Mouse (Mus musculus): ENCODE measurements around the gene Btbd10. TPM values are rescaled to one million over a fixed set of nuclear protein-coding genes. Genes with fewer than 3 reads are reported as not detected.

Btbd10 gene
- polyA plus RNA-seq, 1 experiment from 2014 or later = 30.2 TPM

DNA sequence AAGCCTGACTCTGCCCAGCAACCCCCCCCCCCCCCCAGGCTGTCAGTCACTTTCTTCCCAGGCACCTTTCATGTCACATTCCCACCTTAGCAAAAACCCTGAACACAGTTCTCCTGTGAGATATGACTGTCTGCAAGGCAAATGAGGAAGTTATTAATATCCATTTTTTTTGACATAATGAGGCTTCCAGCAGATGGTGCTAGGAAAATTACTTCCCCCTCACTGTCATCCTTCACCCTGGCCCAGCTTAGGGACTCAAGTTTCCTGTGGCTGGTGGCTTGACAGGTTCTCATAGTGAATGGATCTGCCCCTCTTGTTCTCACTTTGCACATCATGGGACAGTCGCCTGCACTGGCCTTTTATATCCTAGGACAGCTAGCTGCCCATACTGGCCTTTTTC is 80.0 kb downstream of the Btbd10 start:
- Histone ChIP-seq H3K9me3 (no peaks in the 10 kb centered on the region), H3K36me3 (peaks cover 5% of the 10 kb centered on the region; the same call in 1 of the 2 replicates), H3K4me1 (replicated peaks) (peaks cover 3% of the 10 kb centered on the region; the same call in 1 of the 2 replicates), H3K27me3 (ENCODE audit: insufficient read depth, poor library complexity, severe bottlenecking) (no peaks in the 10 kb centered on the region), H3K4me3 (no peak overlapping the region), H3K27ac (no peak overlapping the region)
- no peak for DNase-seq (ENCODE audit: low spot score)
- 81% methylated on average over 1 of the region's 1 CpGs for WGBS

DNA sequence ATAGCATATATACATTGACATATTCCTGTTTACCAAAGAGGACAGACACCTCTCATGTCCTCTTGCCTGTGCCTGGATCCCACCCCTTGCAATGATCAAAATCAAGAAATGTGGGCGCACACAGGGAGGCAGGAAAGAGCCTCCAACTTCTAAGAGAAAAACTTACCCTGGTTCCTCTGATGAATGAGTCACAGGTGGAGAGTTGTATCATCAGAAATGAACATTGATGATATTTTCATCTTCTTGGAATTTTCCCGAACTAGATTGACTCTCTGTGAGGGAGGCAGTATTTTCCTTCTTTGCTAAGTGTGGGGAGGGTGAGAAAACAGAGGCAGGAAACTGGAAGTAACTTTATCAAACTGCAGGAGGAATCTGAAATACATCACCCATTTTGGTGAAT is 83.8 kb downstream of the Btbd10 start:
- no peaks in the 10 kb centered on the region for H3K27me3 ChIP-seq (ENCODE audit: insufficient read depth, poor library complexity, severe bottlenecking)
- DNase-seq (ENCODE audit: low spot score) = no peak
- H3K36me3 ChIP-seq = 0 out of 2 replicates have a peak, but pooled peaks cover 5% of the 10 kb centered on the region
- WGBS = 87% methylated on average over 2 of the region's 2 CpGs
- peaks cover under 1% of the 10 kb centered on the region; the same call in 1 of the 2 replicates for H3K4me1 ChIP-seq (replicated peaks)
- H3K27ac ChIP-seq = no peak overlapping the region
- H3K4me3 ChIP-seq = no peak overlapping the region
- H3K9me3 ChIP-seq = no peaks in the 10 kb centered on the region

DNA sequence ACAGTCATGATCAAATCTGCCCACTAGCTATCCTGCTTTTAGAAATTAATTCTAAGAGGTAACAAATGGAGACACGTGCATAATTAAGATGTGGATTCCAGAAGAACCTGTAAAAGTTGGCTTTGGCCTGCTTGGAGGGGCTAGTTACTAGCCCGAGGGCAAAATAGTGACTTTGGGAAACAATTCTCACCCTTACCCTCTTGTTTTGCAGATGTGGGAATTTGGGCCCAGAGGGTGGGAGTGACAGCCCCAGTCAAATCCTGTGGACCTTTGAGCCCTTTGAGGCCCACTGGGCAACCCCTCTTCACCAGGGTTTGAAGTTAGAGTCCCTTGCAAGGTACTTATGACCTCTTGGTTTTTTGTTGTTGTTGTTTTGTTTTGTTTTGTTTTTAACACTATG is 89.9 kb downstream of the Btbd10 start:
- peaks cover 5% of the 10 kb centered on the region for H3K4me1 ChIP-seq (replicated peaks)
- no peaks in the 10 kb centered on the region for H3K9me3 ChIP-seq
- no peak overlapping the region for H3K4me3 ChIP-seq
- no peaks in the 10 kb centered on the region for H3K36me3 ChIP-seq
- DNase-seq (ENCODE audit: low spot score) = no peak
- no peaks in the 10 kb centered on the region for H3K27me3 ChIP-seq (ENCODE audit: insufficient read depth, poor library complexity, severe bottlenecking)
- no peak overlapping the region for H3K27ac ChIP-seq
- 74% methylated on average over 2 of the region's 2 CpGs for WGBS

DNA sequence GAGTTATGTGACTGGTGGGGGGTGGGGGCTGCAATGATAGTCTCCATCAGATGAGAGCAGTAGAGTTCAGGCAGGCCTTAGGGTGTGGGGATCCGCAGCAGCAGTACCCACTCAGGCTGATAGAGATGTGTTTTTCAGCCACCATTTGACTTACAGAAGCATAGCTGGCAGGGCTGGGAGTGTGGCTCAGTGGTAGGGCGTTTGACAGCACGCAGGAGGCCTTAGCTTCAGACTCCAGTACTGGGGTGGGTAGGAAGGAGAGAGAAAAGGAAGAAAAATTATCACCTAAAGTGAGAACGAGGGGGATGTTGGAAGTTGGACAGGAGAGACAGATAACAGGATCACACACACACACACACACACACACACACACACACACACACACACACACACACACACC is 90.7 kb downstream of the Btbd10 start:
- Histone ChIP-seq H3K9me3 (no peaks in the 10 kb centered on the region), H3K36me3 (no peaks in the 10 kb centered on the region), H3K27me3 (ENCODE audit: insufficient read depth, poor library complexity, severe bottlenecking) (no peaks in the 10 kb centered on the region), H3K27ac (no peak overlapping the region), H3K4me3 (no peak overlapping the region), H3K4me1 (replicated peaks) (peaks cover 5% of the 10 kb centered on the region)
- WGBS = 76% methylated on average over 4 of the region's 4 CpGs
- DNase-seq (ENCODE audit: low spot score) = no peak

DNA sequence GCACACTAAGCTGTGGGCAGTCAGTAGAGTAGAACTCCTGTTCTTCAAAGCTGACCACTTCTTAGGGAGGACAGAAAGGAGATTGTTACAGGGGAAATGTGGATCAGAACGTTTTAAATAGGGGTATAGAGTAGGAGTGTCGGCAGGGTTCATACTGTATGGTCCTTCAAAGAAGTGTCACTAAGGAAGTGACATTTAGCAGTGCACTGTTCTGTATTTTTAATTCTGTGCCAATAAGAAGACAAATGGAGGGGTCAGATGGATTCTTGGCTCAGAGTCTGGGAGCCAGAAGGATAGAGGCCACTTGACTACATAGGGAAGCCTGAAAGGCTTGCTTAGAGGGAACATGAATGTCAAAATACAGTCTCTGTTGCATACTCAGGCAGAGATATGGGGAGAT is 91.9 kb downstream of the Btbd10 start:
- no peaks in the 10 kb centered on the region for H3K27me3 ChIP-seq (ENCODE audit: insufficient read depth, poor library complexity, severe bottlenecking)
- no peak overlapping the region for H3K27ac ChIP-seq
- H3K4me1 ChIP-seq (replicated peaks) = peaks cover 5% of the 10 kb centered on the region
- H3K9me3 ChIP-seq = no peaks in the 10 kb centered on the region
- no peak for DNase-seq (ENCODE audit: low spot score)
- H3K36me3 ChIP-seq = no peaks in the 10 kb centered on the region
- WGBS = 78% methylated on average over 2 of the region's 2 CpGs
- H3K4me3 ChIP-seq = no peak overlapping the region

DNA sequence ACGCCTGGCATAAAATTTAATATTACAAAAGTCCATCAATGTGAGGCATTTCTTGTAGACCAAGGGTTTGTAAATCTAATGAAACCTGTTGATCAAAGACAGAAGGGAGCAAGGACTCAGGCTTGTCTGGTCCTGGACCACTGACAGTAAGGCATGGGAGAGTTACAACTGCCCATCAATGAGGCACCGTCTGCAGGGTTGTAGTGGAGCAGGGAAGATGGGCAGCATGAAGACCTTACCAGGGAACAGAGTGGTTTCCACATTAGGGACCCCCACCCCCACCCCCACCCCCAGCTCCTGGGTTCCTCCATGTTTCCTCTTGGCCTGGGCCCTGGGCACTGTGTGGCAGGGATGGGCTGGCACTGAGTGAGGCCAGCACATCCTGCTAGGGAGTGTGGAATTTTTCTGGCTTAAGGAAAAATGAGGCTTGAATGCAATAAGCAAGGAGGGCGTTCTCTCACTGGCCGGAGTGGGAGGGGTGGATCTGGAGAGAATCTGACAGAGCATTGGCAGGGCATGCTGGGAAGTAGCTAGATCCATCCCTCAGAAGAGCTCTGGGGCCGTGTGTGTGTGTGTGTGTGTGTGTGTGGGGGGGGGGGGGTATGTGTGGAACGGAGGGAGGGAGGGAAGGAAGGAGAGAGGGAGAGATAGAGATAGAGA is 96.7 kb downstream of the Btbd10 start:
- Histone ChIP-seq H3K4me3 (no peak overlapping the region), H3K36me3 (no peaks in the 10 kb centered on the region), H3K4me1 (replicated peaks) (peaks cover 6% of the 10 kb centered on the region), H3K27ac (no peak overlapping the region), H3K27me3 (ENCODE audit: insufficient read depth, poor library complexity, severe bottlenecking) (no peaks in the 10 kb centered on the region), H3K9me3 (no peaks in the 10 kb centered on the region)
- WGBS = 82% methylated on average over 6 of the region's 6 CpGs
- no peak for DNase-seq (ENCODE audit: low spot score)

DNA sequence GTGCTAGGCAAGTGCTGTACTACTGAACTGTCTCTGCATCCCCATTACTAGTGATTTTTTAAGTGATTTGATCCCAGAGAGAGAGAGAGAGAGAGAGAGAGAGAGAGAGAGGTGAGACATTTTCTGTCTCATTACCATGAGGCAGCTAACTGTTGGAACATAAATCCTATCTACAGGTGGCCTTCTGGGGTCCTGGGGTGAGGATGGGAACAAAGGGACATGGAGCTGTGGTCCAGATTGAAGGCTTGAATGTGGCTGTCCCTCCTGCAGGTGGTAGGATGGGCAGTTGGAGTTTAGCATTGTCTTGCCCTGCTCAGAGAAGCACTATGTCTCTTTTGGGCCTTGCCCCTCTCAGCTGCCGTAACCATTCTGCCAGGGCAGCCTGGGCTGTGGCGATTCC is 98.2 kb downstream of the Btbd10 start:
- WGBS = 75% methylated on average over 2 of the region's 2 CpGs
- DNase-seq (ENCODE audit: low spot score) = no peak
- Histone ChIP-seq H3K9me3 (no peaks in the 10 kb centered on the region), H3K4me1 (replicated peaks) (peaks cover 6% of the 10 kb centered on the region), H3K27ac (no peak overlapping the region), H3K4me3 (no peak overlapping the region), H3K36me3 (no peaks in the 10 kb centered on the region), H3K27me3 (ENCODE audit: insufficient read depth, poor library complexity, severe bottlenecking) (no peaks in the 10 kb centered on the region)

DNA sequence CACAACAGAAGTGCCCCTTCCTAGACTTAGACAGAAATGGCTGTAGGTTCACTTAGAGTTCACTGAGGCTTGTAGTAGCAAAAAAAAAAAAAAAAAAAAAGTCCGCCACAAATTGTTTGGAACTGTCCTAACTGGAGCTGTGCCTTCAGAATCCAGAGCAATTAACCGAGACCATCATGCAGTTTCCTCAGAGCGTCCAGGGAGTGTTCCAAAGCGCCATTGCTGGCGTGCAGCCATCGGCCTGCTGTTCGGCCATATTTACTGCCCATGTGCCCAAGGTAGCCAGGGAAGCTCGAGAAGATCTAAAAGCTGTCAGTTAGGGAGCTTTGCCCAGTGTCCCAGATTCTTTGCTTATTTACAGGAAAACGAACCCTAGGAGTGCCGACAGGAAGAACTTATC is 98.6 kb downstream of the Btbd10 start:
- Histone ChIP-seq H3K9me3 (no peaks in the 10 kb centered on the region), H3K36me3 (no peaks in the 10 kb centered on the region), H3K27ac (no peak overlapping the region), H3K27me3 (ENCODE audit: insufficient read depth, poor library complexity, severe bottlenecking) (no peaks in the 10 kb centered on the region), H3K4me3 (no peak overlapping the region), H3K4me1 (replicated peaks) (peaks cover 6% of the 10 kb centered on the region)
- DNase-seq (ENCODE audit: low spot score) = no peak
- 87% methylated on average over 10 of the region's 10 CpGs for WGBS

DNA sequence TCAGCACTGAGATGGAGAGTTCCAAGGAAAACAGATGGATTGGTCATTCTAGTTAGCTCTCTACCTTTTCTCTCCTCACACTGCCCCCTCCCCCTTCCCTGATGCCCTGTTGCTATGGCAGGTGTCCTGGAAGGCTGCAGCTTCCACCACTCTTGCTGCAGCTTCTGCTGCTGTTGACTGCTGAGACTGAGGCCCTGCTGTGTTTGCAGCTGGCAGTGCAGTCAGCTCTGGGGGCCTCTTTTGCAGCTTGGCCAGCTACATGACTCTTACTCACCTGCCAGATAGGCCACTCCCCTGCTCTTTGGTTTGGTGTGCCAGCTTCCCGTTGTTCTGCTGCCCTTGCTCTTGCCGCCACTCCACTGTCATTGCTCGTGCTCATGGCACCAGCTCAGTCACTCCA is 99.3 kb downstream of the Btbd10 start:
- no peak overlapping the region for H3K27ac ChIP-seq
- H3K9me3 ChIP-seq = no peaks in the 10 kb centered on the region
- no peak for DNase-seq (ENCODE audit: low spot score)
- H3K36me3 ChIP-seq = no peaks in the 10 kb centered on the region
- 60% methylated on average over 3 of the region's 3 CpGs for WGBS
- H3K27me3 ChIP-seq (ENCODE audit: insufficient read depth, poor library complexity, severe bottlenecking) = no peaks in the 10 kb centered on the region
- peaks cover 10% of the 10 kb centered on the region for H3K4me1 ChIP-seq (replicated peaks)
- no peak overlapping the region for H3K4me3 ChIP-seq

DNA sequence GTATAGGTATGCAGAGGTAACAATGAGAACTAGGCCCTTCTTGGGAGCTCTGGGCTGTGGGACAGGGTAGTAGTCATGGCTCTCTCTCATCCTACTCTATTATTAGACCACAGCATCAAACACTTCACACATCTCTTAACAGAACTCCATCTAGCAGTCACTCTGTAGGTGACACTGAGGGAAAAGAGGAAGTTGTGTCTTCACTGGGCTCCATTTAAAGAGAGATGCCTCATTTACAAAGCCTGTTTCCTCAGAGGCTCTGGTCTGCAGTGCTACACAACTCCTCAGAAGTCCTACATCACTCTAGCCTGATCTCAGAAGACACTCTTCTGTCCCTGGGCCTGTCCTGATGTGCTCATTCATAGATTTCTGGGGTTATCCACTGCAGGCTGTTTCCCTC is 100.1 kb downstream of the Btbd10 start:
- no peak for DNase-seq (ENCODE audit: low spot score)
- no peaks in the 10 kb centered on the region for H3K27me3 ChIP-seq (ENCODE audit: insufficient read depth, poor library complexity, severe bottlenecking)

DNA sequence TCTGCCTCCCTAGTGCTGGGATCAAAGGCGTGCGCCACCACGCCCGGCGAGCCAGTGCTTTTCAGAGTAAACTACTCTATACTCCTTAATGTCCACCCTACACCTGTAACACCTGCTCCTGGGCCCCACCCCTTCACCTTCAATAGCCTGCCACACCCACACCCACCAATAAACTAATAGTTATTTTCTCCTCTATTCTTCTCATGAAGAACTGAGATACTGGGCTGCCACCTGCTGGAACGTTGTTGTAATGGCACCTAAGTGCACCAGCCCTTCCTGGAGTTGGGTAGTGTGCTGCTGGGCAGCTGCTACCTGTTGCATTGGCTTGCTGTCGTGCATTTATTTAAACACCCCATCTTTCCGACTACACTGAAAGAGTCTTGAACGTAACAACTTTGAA is 100.9 kb downstream of the Btbd10 start:
- Histone ChIP-seq H3K4me3 (no peak overlapping the region), H3K4me1 (replicated peaks) (peaks cover 21% of the 10 kb centered on the region), H3K36me3 (no peaks in the 10 kb centered on the region), H3K9me3 (no peaks in the 10 kb centered on the region), H3K27me3 (ENCODE audit: insufficient read depth, poor library complexity, severe bottlenecking) (no peaks in the 10 kb centered on the region), H3K27ac (no peak overlapping the region)
- DNase-seq (ENCODE audit: low spot score) = peak; percentile 43
- WGBS = 78% methylated on average over 9 of the region's 9 CpGs

More for the DNA sequence above, 100.1 kb downstream of the Btbd10 start:
- Histone ChIP-seq H3K4me1 (replicated peaks) (peaks cover 18% of the 10 kb centered on the region), H3K36me3 (no peaks in the 10 kb centered on the region), H3K9me3 (no peaks in the 10 kb centered on the region), H3K4me3 (no peak overlapping the region), H3K27ac (no peak overlapping the region)

Data from hindbrain, embryonic 10.5 days (tissue).